Mouse (Mus musculus): Measurements from ENCODE around the gene Tap1.
"Not testable (repeated sequence)": the region's sequence is repeated elsewhere in the genome, so short reads cannot be mapped to it uniquely, and the experiment has no call there.

Gene Tap1

GRCm38 (mm10) chr17:34232021-34232420 lies 44.7 kb downstream of the Tap1 start:
- DNase-seq (ENCODE audit: low spot score), result not testable (repeated sequence)

- DNase-seq (ENCODE audit: low spot score), result peak; percentile 91
Observed at GRCm38 (mm10) chr17:34234926-34235325, 47.6 kb downstream of the Tap1 start.

GRCm38 (mm10) chr17:34236691-34237090 lies 49.3 kb downstream of the Tap1 start:
- no peak for DNase-seq (ENCODE audit: low spot score)

GRCm38 (mm10) chr17:34237741-34238140 lies 50.4 kb downstream of the Tap1 start:
- no peak for DNase-seq (ENCODE audit: low spot score)

GRCm38 (mm10) chr17:34238706-34239105 lies 51.4 kb downstream of the Tap1 start, which contains the start of gene H2-Ob:
Gene H2-Ob (plus strand): TSS chr17:34238903.
- peak; percentile 78 for DNase-seq (ENCODE audit: low spot score)

- DNase-seq (ENCODE audit: low spot score), result peak; percentile 51
Observed at GRCm38 (mm10) chr17:34239601-34240041, 52.3 kb downstream of the Tap1 start.

- DNase-seq (ENCODE audit: low spot score), result no peak
Observed at GRCm38 (mm10) chr17:34240366-34240765, 53.0 kb downstream of the Tap1 start.

GRCm38 (mm10) chr17:34240916-34241315 lies 53.6 kb downstream of the Tap1 start:
- no peak for DNase-seq (ENCODE audit: low spot score)

GRCm38 (mm10) chr17:34244656-34245055 lies 57.3 kb downstream of the Tap1 start:
- DNase-seq (ENCODE audit: low spot score), result no peak
